Mouse (Mus musculus) MEL (cell line): ENCODE measurements around the gene Zfp108. TPM values are rescaled to one million over a fixed set of nuclear protein-coding genes. Genes with fewer than 3 reads are reported as not detected.

ENCODE experiments used
- DNase-seq: peaks from one replicate; pipeline ENCODE4 v3.0.0; 2011; ENCODE audit warnings: low read depth, low spot score
- H3K27ac ChIP-seq: 2 replicates; pipeline ENCODE4 v1.5.1; 2012; ENCODE audit warnings: low read depth, mild to moderate bottlenecking, control low read depth, low read length, moderate library complexity; ENCODE audit not compliant: control insufficient read depth
- H3K27me3 ChIP-seq, 2 experiments: fragments of 150-350 bp in 1 of 2; sonication (generic) in 1 of 2; 2 replicates each; pipeline ENCODE4 v1.6.1; 2012; ENCODE audit warnings: low read length in 2 of 2, mild to moderate bottlenecking in 2 of 2, improper control_type of control experiment in 1 of 2, moderate library complexity in 1 of 2; ENCODE audit not compliant: insufficient read depth in 2 of 2, control insufficient read depth in 1 of 2
- H3K36me3 ChIP-seq, 2 experiments: 2 replicates each; pipeline ENCODE4 v1.6.1; 2012 to 2014; ENCODE audit warnings: low read length in 2 of 2, improper control_type of control experiment in 1 of 2, inconsistent platforms in 1 of 2, mild to moderate bottlenecking in 1 of 2; ENCODE audit not compliant: insufficient read depth in 2 of 2, control insufficient read depth in 1 of 2
- H3K4me1 ChIP-seq, 2 experiments: fragments of 150-350 bp in 1 of 2; sonication (generic) in 1 of 2; 2 replicates each; pipeline ENCODE4 v1.6.1; 2012; ENCODE audit warnings: low read length in 2 of 2, improper control_type of control experiment in 1 of 2, mild to moderate bottlenecking in 1 of 2; ENCODE audit not compliant: insufficient read depth in 2 of 2, control insufficient read depth in 1 of 2
- H3K4me3 ChIP-seq, 2 experiments: fragments of 150-350 bp in 1 of 2; sonication (generic) in 1 of 2; 2 replicates each; pipeline ENCODE4 v1.5.1; 2012; ENCODE audit warnings: low read depth in 2 of 2, low read length in 2 of 2, mild to moderate bottlenecking in 2 of 2, moderate library complexity in 2 of 2, control low read depth in 1 of 2, improper control_type of control experiment in 1 of 2; ENCODE audit not compliant: control insufficient read depth in 1 of 2, insufficient read depth in 1 of 2
- H3K79me2 ChIP-seq: 2 replicates; pipeline ENCODE4 v1.6.1; 2012; ENCODE audit warnings: mild to moderate bottlenecking, low read length, moderate library complexity; ENCODE audit not compliant: control insufficient read depth, poor library complexity, insufficient read depth
- H3K9ac ChIP-seq: 2 replicates; pipeline ENCODE4 v1.6.1; 2012; ENCODE audit warnings: low read depth, mild to moderate bottlenecking, control low read depth, low read length, moderate library complexity; ENCODE audit not compliant: control insufficient read depth, poor library complexity, severe bottlenecking
- H3K9me3 ChIP-seq: fragments of 150-350 bp; sonication (generic); replicated peaks from 2 replicates; pipeline ENCODE4 v1.6.1; 2012; ENCODE audit warnings: mild to moderate bottlenecking, low read length, improper control_type of control experiment, moderate library complexity; ENCODE audit not compliant: insufficient read depth
- CHD1 ChIP-seq: IDR thresholded peaks from 2 replicates; pipeline ENCODE4 v1.6.1; 2012; ENCODE audit warnings: low read depth, mild to moderate bottlenecking, inconsistent platforms, low read length, improper control_type of control experiment
- E2F4 ChIP-seq: IDR thresholded peaks from 2 replicates; pipeline ENCODE4 v1.6.1; 2011; ENCODE audit warnings: low read depth, low read length, improper control_type of control experiment, borderline replicate concordance
- ELF1 ChIP-seq: IDR thresholded peaks from 2 replicates; pipeline ENCODE4 v1.6.1; 2014; ENCODE audit warnings: low read depth, mild to moderate bottlenecking, inconsistent platforms, low read length, improper control_type of control experiment, moderate library complexity
- EP300 ChIP-seq, 2 experiments: IDR thresholded peaks; 2 replicates each; pipeline ENCODE4 v1.6.1; 2011; ENCODE audit warnings: improper control_type of control experiment in 2 of 2, low read length in 2 of 2, low read depth in 1 of 2, mild to moderate bottlenecking in 1 of 2
- GABPA ChIP-seq: IDR thresholded peaks from 2 replicates; pipeline ENCODE4 v1.6.1; 2012; ENCODE audit warnings: low read depth, mild to moderate bottlenecking, inconsistent platforms, low read length, improper control_type of control experiment, moderate library complexity
- KAT2A ChIP-seq: conservative IDR thresholded peaks from 2 replicates; pipeline ENCODE4 v1.6.1; 2012; ENCODE audit warnings: low read depth, low read length, improper control_type of control experiment, inconsistent platforms
- MAFK ChIP-seq: IDR thresholded peaks from 2 replicates; pipeline ENCODE4 v1.6.1; 2011; ENCODE audit warnings: low read depth, mild to moderate bottlenecking, low read length, improper control_type of control experiment, borderline replicate concordance
- MAZ ChIP-seq: IDR thresholded peaks from 2 replicates; pipeline ENCODE4 v1.6.1; 2012; ENCODE audit warnings: low read depth, mild to moderate bottlenecking, inconsistent platforms, low read length, improper control_type of control experiment
- MEF2A ChIP-seq: IDR thresholded peaks from 2 replicates; pipeline ENCODE4 v1.6.1; 2014; ENCODE audit warnings: low read depth, mild to moderate bottlenecking, inconsistent platforms, low read length, improper control_type of control experiment; ENCODE audit not compliant: poor library complexity, insufficient replicate concordance, severe bottlenecking; ENCODE audit errors: extremely low read depth
- MYC ChIP-seq: IDR thresholded peaks from 2 replicates; pipeline ENCODE4 v1.6.1; 2011; ENCODE audit warnings: low read depth, mild to moderate bottlenecking, low read length, improper control_type of control experiment, moderate library complexity
- NRF1 ChIP-seq: IDR thresholded peaks from 2 replicates; pipeline ENCODE4 v1.6.1; 2014; ENCODE audit warnings: low read depth, mild to moderate bottlenecking, inconsistent platforms, low read length, improper control_type of control experiment, moderate library complexity; ENCODE audit not compliant: poor library complexity, insufficient read depth, severe bottlenecking
- POLR2AphosphoS5 ChIP-seq: IDR thresholded peaks from 2 replicates; pipeline ENCODE4 v1.6.1; 2012; ENCODE audit warnings: low read depth, borderline replicate concordance, mild to moderate bottlenecking, inconsistent platforms, low read length, moderate library complexity, mixed read lengths
- RAD21 ChIP-seq: IDR thresholded peaks from 2 replicates; pipeline ENCODE4 v1.6.1; 2011; ENCODE audit warnings: mild to moderate bottlenecking, low read depth, low read length, improper control_type of control experiment
- ZMIZ1 ChIP-seq: IDR thresholded peaks from 2 replicates; pipeline ENCODE4 v1.6.1; 2012; ENCODE audit warnings: low read depth, mild to moderate bottlenecking, inconsistent platforms, low read length, improper control_type of control experiment, moderate library complexity
- ZNF384 ChIP-seq: IDR thresholded peaks from 2 replicates; pipeline ENCODE4 v1.6.1; 2012; ENCODE audit warnings: low read depth, mild to moderate bottlenecking, inconsistent platforms, low read length, improper control_type of control experiment
- polyA plus RNA-seq, 2 experiments: library from polyadenylated mRNA; stranded (reverse) in 1 of 2; unstranded in 1 of 2; fragments of >175 nt in 1 of 2; fragments of >200 nt in 1 of 2; gene quantifications; 2 replicates each; pipeline versions ENCODE4 v1.2.1 to v1.2.4; 2012; ENCODE audit warnings: low replicate concordance in 2 of 2, low read depth in 1 of 2; ENCODE audit not compliant: insufficient read length in 2 of 2, insufficient read depth in 1 of 2, missing spikeins in 1 of 2
- total RNA-seq: library from RNA; depleted of rRNA; stranded (reverse); fragments of 300-350 nt; gene quantifications from 2 replicates; pipeline ENCODE4 v1.2.3, GENCODE M21; 2012

Gene Zfp108
- total and polyA plus RNA-seq, 3 experiments: not detected

GRCm38 (mm10) chr7:24259306-24259999, 4.9 kb downstream of the Zfp108 start:
- no peak overlapping the region for H3K9ac ChIP-seq
- no peaks in the 10 kb centered on the region for H3K9me3 ChIP-seq
- no peak overlapping the region for H3K4me3 ChIP-seq
- no peaks in the 10 kb centered on the region for H3K36me3 ChIP-seq
- H3K4me1 ChIP-seq: no peaks in the 10 kb centered on the region
- TF ChIP-seq EP300 (IDR thresholded peaks at IDR 0.05; ENCODE audit: low read depth in 1 of 2, low read length in 2 of 2): no peak
- no peak for TF ChIP-seq MEF2A
- no peak for TF ChIP-seq ELF1
- no peak for TF ChIP-seq E2F4
- TF ChIP-seq CHD1: no peak
- TF ChIP-seq MAFK: no peak
- TF ChIP-seq ZNF384: no peak
- TF ChIP-seq ZMIZ1: no peak
- TF ChIP-seq KAT2A: no peak
- TF ChIP-seq RAD21: no peak
- TF ChIP-seq, all 39 proteins: peak for 0
- Histone ChIP-seq H3K79me2 (no peaks in the 10 kb centered on the region), H3K27me3 (no peaks in the 10 kb centered on the region), H3K27ac (no peak overlapping the region)
- DNase-seq: no peak

- TF ChIP-seq ZNF384 (no peak), POLR2AphosphoS5 (no peak), GABPA (no peak), NRF1 (no peak), MAZ (no peak), MYC (no peak)
- no peaks in the 10 kb centered on the region for H3K79me2 ChIP-seq
- H3K4me1 ChIP-seq: no peaks in the 10 kb centered on the region
- no peak overlapping the region for H3K9ac ChIP-seq
- DNase-seq: no peak
- H3K27me3 ChIP-seq: no peaks in the 10 kb centered on the region
- no peak overlapping the region for H3K4me3 ChIP-seq
- H3K27ac ChIP-seq: no peak overlapping the region
- H3K36me3 ChIP-seq: no peaks in the 10 kb centered on the region
- H3K9me3 ChIP-seq: no peaks in the 10 kb centered on the region
Observed at GRCm38 (mm10) chr7:24260000-24260312, 5.4 kb downstream of the Zfp108 start.
